Mouse (Mus musculus): ENCODE data around the gene Arhgef11. TPM values are rescaled to one million over a fixed set of nuclear protein-coding genes. Genes with fewer than 3 reads are reported as not detected.

Gene Arhgef11
- polyA plus RNA-seq, 1 experiment from 2014 or later: 17.5 TPM

DNA sequence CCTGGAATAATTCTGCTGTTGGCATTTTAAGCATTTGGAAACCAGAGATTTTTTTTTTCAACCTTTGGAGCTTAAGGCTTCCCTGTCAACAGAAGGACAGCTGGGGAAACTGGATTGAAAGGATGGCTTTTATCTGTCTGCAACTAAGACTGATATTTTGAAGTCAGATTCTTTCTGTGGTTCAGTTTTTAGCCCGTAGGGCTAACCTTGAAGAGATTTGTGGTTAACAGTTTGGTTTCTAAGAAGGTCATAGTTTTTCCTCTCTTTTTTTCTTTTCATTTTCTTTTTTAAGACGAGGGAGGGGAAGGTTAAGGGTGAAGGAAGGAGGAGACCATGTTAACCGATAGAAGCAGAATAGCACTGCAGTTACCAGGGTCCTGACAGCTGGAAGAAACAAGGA, 881 bp downstream of the Arhgef11 start:
- Histone ChIP-seq H3K27ac (ENCODE audit: low read length) (peak overlapping the region; percentile 86; the same call in 1 of the 2 replicates), H3K36me3 (ENCODE audit: control insufficient read depth, insufficient read depth, low read length) (no peaks in the 10 kb centered on the region), H3K4me2 (replicated peaks; ENCODE audit: low read depth, low read length) (peak overlapping the region; percentile 94), H3K27me3 (ENCODE audit: control insufficient read depth, insufficient read depth, low read length) (no peaks in the 10 kb centered on the region), H3K9me3 (ENCODE audit: control insufficient read depth, low read depth, low read length) (no peaks in the 10 kb centered on the region), H3K4me1 (ENCODE audit: control insufficient read depth, insufficient read depth, low read length) (peaks cover 21% of the 10 kb centered on the region), H3K4me3 (ENCODE audit: low read depth, low read length) (peak overlapping the region; percentile 72), H3K9ac (replicated peaks; ENCODE audit: low read depth, low read length) (peak overlapping the region; percentile 85)
- 2% methylated on average over 3 of the region's 3 CpGs for WGBS
- no peak for ATAC-seq (ENCODE audit: insufficient number of reproducible peaks, insufficient read depth, low FRiP score, low read depth)

DNA sequence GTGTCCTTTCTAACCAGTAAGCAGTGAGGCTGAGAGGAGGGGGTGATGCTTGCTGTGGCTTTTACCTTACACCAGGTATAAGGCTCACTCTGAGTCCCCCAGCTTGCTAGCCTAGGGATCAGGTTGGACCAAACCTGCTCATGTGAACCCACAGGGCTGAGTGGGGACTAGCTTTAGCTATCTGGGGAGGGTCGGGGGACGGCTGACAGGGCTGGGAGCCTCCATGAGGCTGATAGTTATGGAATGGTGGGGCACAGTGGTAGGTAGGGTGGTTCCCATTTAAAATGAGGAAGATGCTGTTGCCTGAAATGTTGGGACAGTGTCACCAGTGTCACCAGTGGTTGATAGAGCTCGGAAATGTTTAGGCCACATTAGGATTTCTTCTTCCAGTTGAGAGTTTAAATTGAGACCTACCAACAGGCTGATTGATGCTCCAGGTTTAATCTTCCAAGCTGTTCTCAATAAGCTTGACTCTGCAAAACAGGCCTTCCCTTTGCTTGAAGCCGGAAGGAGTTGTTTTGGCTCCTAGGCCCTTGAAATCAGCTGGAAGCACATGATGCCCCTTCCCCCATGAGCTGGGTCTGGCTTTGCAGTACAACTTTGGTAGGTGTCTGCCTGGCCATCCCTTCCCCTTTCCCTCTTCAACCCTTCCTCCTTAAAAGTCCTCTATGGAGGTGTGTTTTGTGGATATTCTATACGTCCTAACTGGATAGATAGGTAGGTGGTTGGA, 1.8 kb downstream of the Arhgef11 start:
- no peak overlapping the region for H3K27ac ChIP-seq (ENCODE audit: low read length)
- peaks cover 21% of the 10 kb centered on the region for H3K4me1 ChIP-seq (ENCODE audit: control insufficient read depth, insufficient read depth, low read length)
- 30% methylated on average over 5 of the region's 5 CpGs for WGBS
- peak overlapping the region; percentile 85 for H3K9ac ChIP-seq (replicated peaks; ENCODE audit: low read depth, low read length)
- no peaks in the 10 kb centered on the region for H3K36me3 ChIP-seq (ENCODE audit: control insufficient read depth, insufficient read depth, low read length)
- H3K9me3 ChIP-seq (ENCODE audit: control insufficient read depth, low read depth, low read length): no peaks in the 10 kb centered on the region
- no peak for ATAC-seq (ENCODE audit: insufficient number of reproducible peaks, insufficient read depth, low FRiP score, low read depth)
- peak overlapping the region; percentile 94 for H3K4me2 ChIP-seq (replicated peaks; ENCODE audit: low read depth, low read length)
- H3K4me3 ChIP-seq (ENCODE audit: low read depth, low read length): peak overlapping the region; percentile 72
- no peaks in the 10 kb centered on the region for H3K27me3 ChIP-seq (ENCODE audit: control insufficient read depth, insufficient read depth, low read length)

DNA sequence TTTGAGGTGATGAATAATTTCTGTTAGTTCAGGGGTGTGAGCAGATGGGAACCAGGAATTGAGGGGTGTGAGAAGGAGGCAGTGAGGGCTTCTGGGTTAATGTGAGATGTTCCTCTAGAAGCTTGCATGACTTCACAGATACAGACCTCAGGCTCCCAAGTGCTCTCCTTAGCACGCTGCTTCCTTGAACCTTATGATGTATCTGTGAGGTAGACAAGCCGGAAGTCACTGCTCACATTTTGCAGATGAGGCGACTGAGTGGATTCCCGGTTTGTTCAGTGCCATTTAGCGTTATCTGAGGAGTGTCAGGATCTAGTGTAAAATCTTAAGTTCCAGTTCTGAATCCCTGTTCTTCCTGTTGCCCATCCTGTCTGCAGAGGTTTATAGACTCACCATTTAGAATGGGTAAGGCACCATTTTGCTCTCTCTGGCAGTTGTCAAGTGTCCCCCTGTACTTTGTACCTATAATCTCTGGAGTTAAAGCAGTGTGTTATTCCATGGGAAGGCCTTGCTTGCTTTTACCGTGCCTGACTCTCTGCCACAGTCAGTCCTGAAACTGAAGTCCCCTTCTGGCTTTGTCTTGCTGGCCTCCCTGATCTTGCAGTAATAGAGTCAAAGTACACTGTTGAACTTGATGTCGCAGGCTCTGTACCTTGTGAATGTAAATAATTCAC, 3.0 kb downstream of the Arhgef11 start:
- ATAC-seq (ENCODE audit: insufficient number of reproducible peaks, insufficient read depth, low FRiP score, low read depth): no peak
- H3K4me1 ChIP-seq (ENCODE audit: control insufficient read depth, insufficient read depth, low read length): peaks cover 25% of the 10 kb centered on the region

DNA sequence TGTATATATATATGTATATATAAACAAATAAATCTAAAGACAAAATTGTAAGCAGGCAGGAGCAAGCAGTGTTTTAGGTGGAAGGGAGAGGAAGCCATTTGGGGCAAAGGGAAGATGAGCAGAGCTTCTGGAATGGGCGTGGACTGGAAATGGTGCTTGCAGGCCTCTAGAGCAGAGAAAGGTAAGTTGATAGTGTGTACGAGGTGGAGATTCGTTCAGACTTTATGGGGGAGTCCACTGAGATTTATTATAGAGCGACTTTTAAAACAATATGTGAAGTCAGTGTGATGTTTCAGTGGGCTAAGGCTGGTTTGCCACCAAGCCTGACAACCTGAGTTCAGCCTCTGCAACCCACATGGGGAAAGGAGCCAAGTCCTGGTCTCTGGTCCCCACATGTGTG, 7.5 kb downstream of the Arhgef11 start:
- H3K4me1 ChIP-seq (ENCODE audit: control insufficient read depth, insufficient read depth, low read length): peaks cover 16% of the 10 kb centered on the region
- no peaks in the 10 kb centered on the region for H3K36me3 ChIP-seq (ENCODE audit: control insufficient read depth, insufficient read depth, low read length)
- no peak overlapping the region for H3K27ac ChIP-seq (ENCODE audit: low read length)
- 79% methylated on average over 4 of the region's 4 CpGs for WGBS
- H3K4me2 ChIP-seq (replicated peaks; ENCODE audit: low read depth, low read length): no peak overlapping the region
- no peak overlapping the region for H3K9ac ChIP-seq (replicated peaks; ENCODE audit: low read depth, low read length)
- no peaks in the 10 kb centered on the region for H3K9me3 ChIP-seq (ENCODE audit: control insufficient read depth, low read depth, low read length)
- no peaks in the 10 kb centered on the region for H3K27me3 ChIP-seq (ENCODE audit: control insufficient read depth, insufficient read depth, low read length)
- H3K4me3 ChIP-seq (ENCODE audit: low read depth, low read length): no peak overlapping the region
- no peak for ATAC-seq (ENCODE audit: insufficient number of reproducible peaks, insufficient read depth, low FRiP score, low read depth)

More for the DNA sequence above, 3.0 kb downstream of the Arhgef11 start:
- Histone ChIP-seq H3K4me3 (ENCODE audit: low read depth, low read length) (peak overlapping the region; percentile 72), H3K9ac (replicated peaks; ENCODE audit: low read depth, low read length) (no peak overlapping the region; the same call in 1 of the 2 replicates), H3K9me3 (ENCODE audit: control insufficient read depth, low read depth, low read length) (no peaks in the 10 kb centered on the region), H3K27me3 (ENCODE audit: control insufficient read depth, insufficient read depth, low read length) (no peaks in the 10 kb centered on the region), H3K27ac (ENCODE audit: low read length) (no peak overlapping the region), H3K4me2 (replicated peaks; ENCODE audit: low read depth, low read length) (peak overlapping the region; percentile 94), H3K36me3 (ENCODE audit: control insufficient read depth, insufficient read depth, low read length) (no peaks in the 10 kb centered on the region)
- WGBS: 56% methylated on average over 7 of the region's 7 CpGs

DNA sequence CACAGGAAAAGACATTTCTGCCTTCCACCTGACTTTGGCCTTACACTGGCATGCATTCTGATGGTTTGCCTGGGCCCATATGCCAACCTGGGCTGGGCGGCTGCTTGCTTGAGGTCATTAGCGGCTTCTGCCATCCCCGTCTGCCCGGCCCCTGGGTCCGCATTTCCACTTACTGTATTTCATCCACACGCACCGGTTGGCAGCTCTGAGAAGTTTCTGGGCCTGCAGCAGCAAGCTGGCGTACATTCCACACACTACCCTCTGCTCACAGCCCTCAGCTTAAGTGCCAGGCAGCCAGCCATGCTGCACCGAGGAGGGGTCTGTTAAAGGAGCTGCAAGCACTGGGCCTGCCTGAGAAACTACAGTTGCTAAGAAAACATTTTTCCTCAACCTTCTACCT, 13.5 kb downstream of the Arhgef11 start:
- Histone ChIP-seq H3K4me2 (replicated peaks; ENCODE audit: low read depth, low read length) (no peak overlapping the region), H3K36me3 (ENCODE audit: control insufficient read depth, insufficient read depth, low read length) (no peaks in the 10 kb centered on the region), H3K4me1 (ENCODE audit: control insufficient read depth, insufficient read depth, low read length) (no peaks in the 10 kb centered on the region), H3K27ac (ENCODE audit: low read length) (no peak overlapping the region), H3K4me3 (ENCODE audit: low read depth, low read length) (no peak overlapping the region), H3K9me3 (ENCODE audit: control insufficient read depth, low read depth, low read length) (no peaks in the 10 kb centered on the region), H3K9ac (replicated peaks; ENCODE audit: low read depth, low read length) (no peak overlapping the region), H3K27me3 (ENCODE audit: control insufficient read depth, insufficient read depth, low read length) (no peaks in the 10 kb centered on the region)
- 88% methylated on average over 9 of the region's 9 CpGs for WGBS
- ATAC-seq (ENCODE audit: insufficient number of reproducible peaks, insufficient read depth, low FRiP score, low read depth): no peak

DNA sequence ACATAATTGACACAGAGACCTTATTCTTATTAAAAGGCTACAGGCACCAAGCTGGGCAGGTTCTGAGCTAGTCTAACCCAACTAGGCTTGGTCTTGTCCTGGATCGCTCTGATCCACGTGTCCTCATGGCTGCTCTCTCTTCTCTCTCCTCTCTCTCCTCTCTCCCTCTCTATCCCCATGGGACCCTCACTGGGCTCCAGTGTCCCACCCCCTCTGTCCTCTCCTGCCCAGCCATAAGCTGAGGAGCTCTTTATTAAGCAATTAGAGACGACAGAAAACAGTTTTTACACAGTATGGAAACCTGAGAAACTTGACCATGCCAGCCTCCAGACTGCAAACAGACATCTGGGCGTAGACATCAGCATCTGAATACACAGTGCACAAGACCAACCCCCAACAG, 14.0 kb downstream of the Arhgef11 start:
- Histone ChIP-seq H3K4me3 (ENCODE audit: low read depth, low read length) (no peak overlapping the region), H3K4me2 (replicated peaks; ENCODE audit: low read depth, low read length) (no peak overlapping the region), H3K27ac (ENCODE audit: low read length) (no peak overlapping the region), H3K27me3 (ENCODE audit: control insufficient read depth, insufficient read depth, low read length) (no peaks in the 10 kb centered on the region), H3K36me3 (ENCODE audit: control insufficient read depth, insufficient read depth, low read length) (no peaks in the 10 kb centered on the region), H3K9me3 (ENCODE audit: control insufficient read depth, low read depth, low read length) (no peaks in the 10 kb centered on the region), H3K4me1 (ENCODE audit: control insufficient read depth, insufficient read depth, low read length) (no peaks in the 10 kb centered on the region), H3K9ac (replicated peaks; ENCODE audit: low read depth, low read length) (no peak overlapping the region)
- ATAC-seq (ENCODE audit: insufficient number of reproducible peaks, insufficient read depth, low FRiP score, low read depth): no peak
- WGBS: 76% methylated on average over 4 of the region's 4 CpGs

DNA sequence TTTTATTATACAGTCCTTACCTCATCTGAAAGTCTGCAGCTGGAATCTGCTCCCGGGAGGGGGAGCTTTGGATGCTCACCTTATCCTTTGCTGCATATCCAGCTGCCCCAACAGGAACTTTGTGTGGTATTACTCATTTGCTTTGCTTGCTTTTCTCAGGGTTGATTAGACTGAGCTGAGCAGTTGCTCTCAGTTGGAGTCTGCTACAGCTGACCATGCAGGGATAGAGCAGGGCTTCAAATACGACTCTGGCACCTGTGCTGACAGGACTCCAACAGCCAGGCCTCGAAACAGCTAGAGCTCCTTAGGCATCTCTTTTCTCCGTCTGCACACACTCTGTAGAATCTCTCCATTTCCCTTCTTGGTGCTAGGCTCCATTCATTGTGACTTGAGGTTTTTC, 18.2 kb downstream of the Arhgef11 start:
- Histone ChIP-seq H3K36me3 (ENCODE audit: control insufficient read depth, insufficient read depth, low read length) (no peaks in the 10 kb centered on the region; the same call in 1 of the 2 replicates), H3K27me3 (ENCODE audit: control insufficient read depth, insufficient read depth, low read length) (no peaks in the 10 kb centered on the region), H3K4me1 (ENCODE audit: control insufficient read depth, insufficient read depth, low read length) (no peaks in the 10 kb centered on the region), H3K27ac (ENCODE audit: low read length) (no peak overlapping the region), H3K4me2 (replicated peaks; ENCODE audit: low read depth, low read length) (no peak overlapping the region), H3K4me3 (ENCODE audit: low read depth, low read length) (no peak overlapping the region), H3K9me3 (ENCODE audit: control insufficient read depth, low read depth, low read length) (no peaks in the 10 kb centered on the region), H3K9ac (replicated peaks; ENCODE audit: low read depth, low read length) (no peak overlapping the region)
- WGBS: 52% methylated on average over 4 of the region's 4 CpGs
- ATAC-seq (ENCODE audit: insufficient number of reproducible peaks, insufficient read depth, low FRiP score, low read depth): no peak

DNA sequence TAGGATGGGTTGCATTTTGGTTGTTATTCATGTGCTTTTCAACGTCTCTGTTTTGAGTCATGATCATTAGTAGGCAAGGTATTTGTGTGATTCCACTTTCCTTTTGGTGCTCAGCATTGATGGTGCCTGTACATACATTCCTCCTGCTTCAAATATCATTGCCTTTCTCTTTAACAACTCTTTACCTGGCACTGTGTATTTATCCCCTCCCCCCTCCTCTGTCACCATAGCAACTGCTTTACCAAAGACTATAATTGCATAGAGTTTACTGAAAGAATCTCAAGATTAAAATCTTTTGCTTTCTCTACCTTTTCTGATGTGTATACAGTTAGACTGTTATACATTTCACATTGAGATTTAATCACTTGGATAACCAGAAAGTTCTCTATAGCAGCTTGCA, 26.1 kb downstream of the Arhgef11 start:
- no peak overlapping the region for H3K9ac ChIP-seq (replicated peaks; ENCODE audit: low read depth, low read length)
- H3K36me3 ChIP-seq (ENCODE audit: control insufficient read depth, insufficient read depth, low read length): no peaks in the 10 kb centered on the region; the same call in 1 of the 2 replicates
- no peak overlapping the region for H3K27ac ChIP-seq (ENCODE audit: low read length)
- no peak overlapping the region for H3K4me3 ChIP-seq (ENCODE audit: low read depth, low read length)
- no peaks in the 10 kb centered on the region for H3K27me3 ChIP-seq (ENCODE audit: control insufficient read depth, insufficient read depth, low read length)
- H3K9me3 ChIP-seq (ENCODE audit: control insufficient read depth, low read depth, low read length): no peaks in the 10 kb centered on the region
- WGBS: 74% methylated on average over 1 of the region's 1 CpGs
- no peak for ATAC-seq (ENCODE audit: insufficient number of reproducible peaks, insufficient read depth, low FRiP score, low read depth)
- no peak overlapping the region for H3K4me2 ChIP-seq (replicated peaks; ENCODE audit: low read depth, low read length)
- no peaks in the 10 kb centered on the region for H3K4me1 ChIP-seq (ENCODE audit: control insufficient read depth, insufficient read depth, low read length)
